Mouse (Mus musculus) olfactory bulb, adult 2 months (tissue): ENCODE data around the gene Podn.

ENCODE experiments used
- CTCF ChIP-seq: fragments of 200-500 bp; IDR thresholded peaks from 2 replicates; pipeline ENCODE4 v1.5.1; 2012; ENCODE audit warnings: low read depth, mild to moderate bottlenecking, low read length, moderate library complexity; ENCODE audit not compliant: insufficient read depth
- POLR2A ChIP-seq: fragments of 200-500 bp; IDR thresholded peaks from 2 replicates; pipeline ENCODE4 v1.6.1; 2012; ENCODE audit warnings: mild to moderate bottlenecking, low read depth, low read length, moderate library complexity; ENCODE audit not compliant: insufficient read depth

GRCm38 (mm10) chr4:107988931-107989330 is 107.3 kb downstream of the Podn start:
- no peak for TF ChIP-seq POLR2A
- TF ChIP-seq CTCF, result no peak
